Mouse (Mus musculus) liver, embryonic 14.5 days (tissue): ENCODE measurements around the gene Gsdma3.

Source experiments
- CTCF ChIP-seq: IDR thresholded peaks from 2 replicates; pipeline ENCODE4 v1.5.1; 2016; ENCODE audit warnings: antibody characterized with exemption, low read depth, control low read depth
- EP300 ChIP-seq: IDR thresholded peaks from 2 replicates; pipeline ENCODE4 v1.6.1; 2016; ENCODE audit warnings: antibody characterized with exemption, low read depth

DNA sequence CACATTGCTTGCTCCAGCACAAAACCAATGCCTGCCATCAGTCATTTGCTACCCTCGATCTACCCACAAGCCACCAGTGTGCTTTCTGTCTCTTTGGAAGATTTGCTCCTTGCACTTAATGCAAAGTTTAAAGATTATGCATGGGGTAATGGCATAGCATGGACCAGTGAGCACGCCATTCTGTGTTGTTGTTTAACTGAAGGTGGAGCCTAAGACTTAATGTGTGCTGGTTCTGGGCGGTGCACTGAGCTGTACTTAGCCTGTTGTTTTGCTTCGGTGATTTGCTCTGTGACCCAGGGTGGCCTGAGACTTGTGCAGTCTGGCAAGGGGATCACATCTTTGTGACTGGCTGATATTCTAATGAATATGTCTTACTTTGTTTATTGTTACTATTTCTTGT, 60.8 kb downstream of the Gsdma3 start:
- TF ChIP-seq EP300, result no peak
- no peak for TF ChIP-seq CTCF
